Mouse (Mus musculus) myocyte (in vitro differentiated cells): ENCODE data around the gene Sobp. TPM values are rescaled to one million over a fixed set of nuclear protein-coding genes. Genes with fewer than 3 reads are reported as not detected.

Experiments
- H3K27me3 ChIP-seq: one replicate; pipeline ENCODE4 v1.6.1; 2011; ENCODE audit not compliant: control insufficient read depth, insufficient read depth, insufficient read length
- H3K36me3 ChIP-seq: one replicate; pipeline ENCODE4 v1.6.1; 2011; ENCODE audit not compliant: control insufficient read depth, insufficient read depth
- H3K4me2 ChIP-seq: one replicate; pipeline ENCODE4 v1.6.1; 2011; ENCODE audit warnings: low read depth, control low read depth
- H3K4me3 ChIP-seq: one replicate; pipeline ENCODE4 v1.5.1; 2011; ENCODE audit warnings: mild to moderate bottlenecking, control low read depth, moderate library complexity
- H3K79me2 ChIP-seq: one replicate; pipeline ENCODE4 v1.6.1; 2011; ENCODE audit not compliant: control insufficient read depth, insufficient read depth
- H3ac ChIP-seq: one replicate; pipeline ENCODE4 v1.6.1; 2011; ENCODE audit not compliant: control insufficient read depth, insufficient read length
- CEBPB ChIP-seq: IDR thresholded peaks from 2 replicates; pipeline ENCODE4 v1.6.1; 2011; ENCODE audit warnings: mild to moderate bottlenecking, moderate library complexity; ENCODE audit not compliant: poor library complexity, insufficient read depth, severe bottlenecking
- E2F4 ChIP-seq: IDR thresholded peaks from one replicate; pipeline ENCODE4 v1.6.1; 2011; ENCODE audit warnings: mild to moderate bottlenecking, control low read depth, moderate library complexity; ENCODE audit not compliant: insufficient read depth
- MAX ChIP-seq: IDR thresholded peaks from one replicate; pipeline ENCODE4 v1.6.1; 2011; ENCODE audit warnings: low read depth, mild to moderate bottlenecking, control low read depth
- MYOD1 ChIP-seq, 3 experiments: IDR thresholded peaks; one replicate each; pipeline ENCODE4 v1.6.1; 2011; ENCODE audit warnings: control low read depth in 2 of 3, low read depth in 2 of 3, mild to moderate bottlenecking in 2 of 3, moderate library complexity in 1 of 3; ENCODE audit not compliant: insufficient read length in 2 of 3, control insufficient read depth in 1 of 3
- MYOG ChIP-seq, 3 experiments: IDR thresholded peaks; one replicate each; pipeline ENCODE4 v1.6.1; 2011; ENCODE audit warnings: control low read depth in 2 of 3, low read depth in 2 of 3, mild to moderate bottlenecking in 2 of 3; ENCODE audit not compliant: insufficient read length in 2 of 3, control insufficient read depth in 1 of 3, insufficient read depth in 1 of 3
- POLR2A ChIP-seq: IDR thresholded peaks from one replicate; pipeline ENCODE4 v1.6.1; 2011; ENCODE audit warnings: low read depth, mild to moderate bottlenecking, control low read depth, moderate library complexity; ENCODE audit not compliant: insufficient read length
- POLR2AphosphoS2 ChIP-seq: IDR thresholded peaks from one replicate; pipeline ENCODE4 v1.6.1; 2011; ENCODE audit warnings: low read depth, control low read depth; ENCODE audit not compliant: insufficient read length
- REST ChIP-seq: IDR thresholded peaks from one replicate; pipeline ENCODE4 v1.6.1; 2011; ENCODE audit warnings: mild to moderate bottlenecking, control low read depth, moderate library complexity; ENCODE audit not compliant: insufficient read depth, insufficient read length
- SRF ChIP-seq: IDR thresholded peaks from one replicate; pipeline ENCODE4 v1.6.1; 2011; ENCODE audit warnings: low read depth; ENCODE audit not compliant: control insufficient read depth, insufficient read length
- TCF12 ChIP-seq: IDR thresholded peaks from one replicate; pipeline ENCODE4 v1.6.1; 2011; ENCODE audit warnings: mild to moderate bottlenecking, control low read depth; ENCODE audit not compliant: poor library complexity, insufficient read depth, severe bottlenecking
- TCF3 ChIP-seq: IDR thresholded peaks from one replicate; pipeline ENCODE4 v1.6.1; 2011; ENCODE audit warnings: low read depth, control low read depth; ENCODE audit not compliant: insufficient read length
- USF1 ChIP-seq: IDR thresholded peaks from one replicate; pipeline ENCODE4 v1.6.1; 2011; ENCODE audit warnings: low read depth, mild to moderate bottlenecking, control low read depth, moderate library complexity
- polyA plus RNA-seq: library from polyadenylated mRNA; unstranded; fragments of >200 nt; fragmentation: generic; extraction: Trizol; gene quantifications from one replicate; pipeline ENCODE4 v1.2.1, GENCODE M21; 2012; ENCODE audit warnings: missing spikeins

Sobp gene
- polyA plus RNA-seq, 1 experiment: 3.2 TPM

- Histone ChIP-seq H3K36me3 (no peaks in the 10 kb centered on the region), H3K4me3 (no peak overlapping the region), H3K79me2 (no peaks in the 10 kb centered on the region), H3K4me2 (no peak overlapping the region), H3ac (no peak overlapping the region), H3K27me3 (no peaks in the 10 kb centered on the region)
- TF ChIP-seq USF1: no peak
- TF ChIP-seq REST: no peak
- no peak for TF ChIP-seq MAX
- no peak for TF ChIP-seq POLR2A
- TF ChIP-seq MYOG (IDR thresholded peaks at IDR 0.05; ENCODE audit: control insufficient read depth in 1 of 3, insufficient read depth in 1 of 3, insufficient read length in 2 of 3, low read depth in 2 of 3): no peak
- no peak for TF ChIP-seq MYOD1 (IDR thresholded peaks at IDR 0.05; ENCODE audit: control insufficient read depth in 1 of 3, insufficient read length in 2 of 3, low read depth in 2 of 3)
- TF ChIP-seq E2F4: no peak
- no peak for TF ChIP-seq CEBPB
- TF ChIP-seq TCF3: no peak
- TF ChIP-seq TCF12: no peak
- TF ChIP-seq POLR2AphosphoS2: no peak
These were observed 118.9 kb downstream of the Sobp start for GRCm38 (mm10) chr10:43055405-43055804.

- Histone ChIP-seq H3ac (no peak overlapping the region), H3K36me3 (no peaks in the 10 kb centered on the region), H3K79me2 (no peaks in the 10 kb centered on the region), H3K4me3 (no peak overlapping the region), H3K4me2 (no peak overlapping the region), H3K27me3 (no peaks in the 10 kb centered on the region)
- TF ChIP-seq MAX (no peak), MYOG (IDR thresholded peaks at IDR 0.05; ENCODE audit: control insufficient read depth in 1 of 3, insufficient read depth in 1 of 3, insufficient read length in 2 of 3, low read depth in 2 of 3) (no peak), CEBPB (no peak), REST (no peak), TCF3 (no peak), POLR2A (no peak), SRF (no peak), TCF12 (no peak), E2F4 (no peak), POLR2AphosphoS2 (no peak), MYOD1 (IDR thresholded peaks at IDR 0.05; ENCODE audit: control insufficient read depth in 1 of 3, insufficient read length in 2 of 3, low read depth in 2 of 3) (no peak), USF1 (no peak)
These were observed 119.6 kb downstream of the Sobp start for GRCm38 (mm10) chr10:43054776-43055175.

GRCm38 (mm10) chr10:43053861-43054560 is 120.3 kb downstream of the Sobp start:
- H3K36me3 ChIP-seq: no peaks in the 10 kb centered on the region

GRCm38 (mm10) chr10:43052462-43052861 is 121.9 kb downstream of the Sobp start:
- TF ChIP-seq TCF12 (no peak), E2F4 (no peak), MYOD1 (IDR thresholded peaks at IDR 0.05; ENCODE audit: control insufficient read depth in 1 of 3, insufficient read length in 2 of 3, low read depth in 2 of 3) (no peak)
- Histone ChIP-seq H3K79me2 (no peaks in the 10 kb centered on the region), H3K27me3 (no peaks in the 10 kb centered on the region), H3K36me3 (no peaks in the 10 kb centered on the region), H3K4me2 (no peak overlapping the region), H3ac (no peak overlapping the region), H3K4me3 (no peak overlapping the region)

More at GRCm38 (mm10) chr10:43053861-43054560, 120.3 kb downstream of the Sobp start:
- no peak overlapping the region for H3ac ChIP-seq
- no peaks in the 10 kb centered on the region for H3K27me3 ChIP-seq
- TF ChIP-seq MAX (no peak), MYOG (IDR thresholded peaks at IDR 0.05; ENCODE audit: control insufficient read depth in 1 of 3, insufficient read depth in 1 of 3, insufficient read length in 2 of 3, low read depth in 2 of 3) (no peak), SRF (no peak), TCF3 (no peak), REST (no peak), USF1 (no peak), TCF12 (no peak), POLR2AphosphoS2 (no peak), POLR2A (no peak), E2F4 (no peak), CEBPB (no peak), MYOD1 (IDR thresholded peaks at IDR 0.05; ENCODE audit: control insufficient read depth in 1 of 3, insufficient read length in 2 of 3, low read depth in 2 of 3) (no peak)
- no peak overlapping the region for H3K4me3 ChIP-seq
- no peaks in the 10 kb centered on the region for H3K79me2 ChIP-seq
- H3K4me2 ChIP-seq: no peak overlapping the region

GRCm38 (mm10) chr10:43047804-43048348 is 126.5 kb downstream of the Sobp start:
- TF ChIP-seq CEBPB (no peak), MYOG (IDR thresholded peaks at IDR 0.05; ENCODE audit: control insufficient read depth in 1 of 3, insufficient read depth in 1 of 3, insufficient read length in 2 of 3, low read depth in 2 of 3) (no peak), SRF (no peak), POLR2A (no peak), POLR2AphosphoS2 (no peak), TCF3 (no peak), MYOD1 (IDR thresholded peaks at IDR 0.05; ENCODE audit: control insufficient read depth in 1 of 3, insufficient read length in 2 of 3, low read depth in 2 of 3) (no peak), E2F4 (no peak), USF1 (no peak), MAX (no peak)
- no peak overlapping the region for H3K4me2 ChIP-seq
- H3K79me2 ChIP-seq: no peaks in the 10 kb centered on the region
- no peak overlapping the region for H3K4me3 ChIP-seq
- no peaks in the 10 kb centered on the region for H3K36me3 ChIP-seq
- no peak overlapping the region for H3ac ChIP-seq
- no peaks in the 10 kb centered on the region for H3K27me3 ChIP-seq
